Mouse (Mus musculus): ENCODE data around the gene Tpcn2.

The Tpcn2 gene

GRCm38 (mm10) chr7:145299562-145300320, 15.9 kb upstream of the Tpcn2 start:
- DNase-seq (ENCODE audit: low spot score) = peak; percentile 21

GRCm38 (mm10) chr7:145298666-145299490, 15.1 kb upstream of the Tpcn2 start:
- DNase-seq (ENCODE audit: low spot score) = no peak

GRCm38 (mm10) chr7:145293859-145294258, 10.0 kb upstream of the Tpcn2 start:
- peak; percentile 44 for DNase-seq (ENCODE audit: low spot score)

GRCm38 (mm10) chr7:145292726-145293125, 8.9 kb upstream of the Tpcn2 start:
- DNase-seq (ENCODE audit: low spot score) = no peak

GRCm38 (mm10) chr7:145291847-145292246, 8.0 kb upstream of the Tpcn2 start:
- no peak for DNase-seq (ENCODE audit: low spot score)

GRCm38 (mm10) chr7:145289302-145289701, 5.5 kb upstream of the Tpcn2 start:
- DNase-seq (ENCODE audit: low spot score) = peak; percentile 78

- no peak for DNase-seq (ENCODE audit: low spot score)
Measured at GRCm38 (mm10) chr7:145287410-145287809, 3.6 kb upstream of the Tpcn2 start.

- no peak for DNase-seq (ENCODE audit: low spot score)
Measured at GRCm38 (mm10) chr7:145285476-145285875, 1.7 kb upstream of the Tpcn2 start.

- no peak for DNase-seq (ENCODE audit: low spot score)
Measured at GRCm38 (mm10) chr7:145284293-145284692, 482 bp upstream of the Tpcn2 start.

GRCm38 (mm10) chr7:145283041-145283440, 770 bp downstream of the Tpcn2 start:
- DNase-seq (ENCODE audit: low spot score) = peak; percentile 49

- no peak for DNase-seq (ENCODE audit: low spot score)
Measured at GRCm38 (mm10) chr7:145281396-145281795, 2.4 kb downstream of the Tpcn2 start.

- DNase-seq (ENCODE audit: low spot score) = no peak
Measured at GRCm38 (mm10) chr7:145275488-145275887, 8.3 kb downstream of the Tpcn2 start.

- no peak for DNase-seq (ENCODE audit: low spot score)
Measured at GRCm38 (mm10) chr7:145270955-145271354, 12.9 kb downstream of the Tpcn2 start.

GRCm38 (mm10) chr7:145268890-145269289, 14.9 kb downstream of the Tpcn2 start:
- no peak for DNase-seq (ENCODE audit: low spot score)

- no peak for DNase-seq (ENCODE audit: low spot score)
Measured at GRCm38 (mm10) chr7:145266011-145266410, 17.8 kb downstream of the Tpcn2 start.

- no peak for DNase-seq (ENCODE audit: low spot score)
Measured at GRCm38 (mm10) chr7:145264202-145264601, 19.6 kb downstream of the Tpcn2 start.

GRCm38 (mm10) chr7:145256092-145256491, 27.7 kb downstream of the Tpcn2 start:
- no peak for DNase-seq (ENCODE audit: low spot score)

- DNase-seq (ENCODE audit: low spot score) = no peak
Measured at GRCm38 (mm10) chr7:145253986-145254630, 29.7 kb downstream of the Tpcn2 start.

- peak; percentile 91 for DNase-seq (ENCODE audit: low spot score)
Measured at GRCm38 (mm10) chr7:145252715-145253476, 30.9 kb downstream of the Tpcn2 start.

- no peak for DNase-seq (ENCODE audit: low spot score)
Measured at GRCm38 (mm10) chr7:145250225-145250624, 33.6 kb downstream of the Tpcn2 start.

- DNase-seq (ENCODE audit: low spot score) = no peak
Measured at GRCm38 (mm10) chr7:145248911-145249310, 34.9 kb downstream of the Tpcn2 start.

All from embryo, embryonic 10.5 days (tissue).